Mouse (Mus musculus) liver, adult 2 months (tissue): ENCODE results near the gene Fgfr2. TPM values are rescaled to one million over a fixed set of nuclear protein-coding genes. Genes with fewer than 3 reads are reported as not detected.

ENCODE experiments used
- DNase-seq: peaks from one replicate; pipeline ENCODE4 v3.0.0-alpha.2; 2011; ENCODE audit warnings: low read depth, low spot score; ENCODE audit errors: extremely low read depth
- H3K27ac ChIP-seq: fragments of 200-500 bp; replicated peaks from 2 replicates; pipeline ENCODE4 v1.5.1; 2012; ENCODE audit warnings: low read depth, mild to moderate bottlenecking, control low read depth, inconsistent platforms, low read length; ENCODE audit not compliant: insufficient read depth
- H3K27me3 ChIP-seq: fragments of 200-500 bp; 2 replicates; pipeline ENCODE4 v1.6.1; 2012; ENCODE audit warnings: mild to moderate bottlenecking, moderate library complexity, low read length, inconsistent platforms; ENCODE audit not compliant: control insufficient read depth, insufficient read depth
- H3K36me3 ChIP-seq: fragments of 200-500 bp; 2 replicates; pipeline ENCODE4 v1.6.1; 2012; ENCODE audit warnings: low read length, inconsistent platforms; ENCODE audit not compliant: control insufficient read depth, insufficient read depth
- H3K4me1 ChIP-seq: fragments of 200-500 bp; 2 replicates; pipeline ENCODE4 v1.6.1; 2011; ENCODE audit warnings: low read length; ENCODE audit not compliant: control insufficient read depth, insufficient read depth
- H3K4me3 ChIP-seq: fragments of 200-500 bp; 2 replicates; pipeline ENCODE4 v1.5.1; 2011; ENCODE audit warnings: low read depth, mild to moderate bottlenecking, control low read depth, low read length, moderate library complexity; ENCODE audit not compliant: insufficient read depth
- H3K79me2 ChIP-seq: fragments of 200-500 bp; 2 replicates; pipeline ENCODE4 v1.6.1; 2012; ENCODE audit warnings: inconsistent platforms, mild to moderate bottlenecking, low read length, moderate library complexity; ENCODE audit not compliant: control insufficient read depth, insufficient read depth
- H3K9ac ChIP-seq: fragments of 200-500 bp; 2 replicates; pipeline ENCODE4 v1.6.1; 2012; ENCODE audit warnings: low read depth, mild to moderate bottlenecking, control low read depth, inconsistent platforms, low read length
- CTCF ChIP-seq: fragments of 200-500 bp; IDR thresholded peaks from 2 replicates; pipeline ENCODE4 v1.5.1; 2011; ENCODE audit warnings: low read depth, low read length, control low read depth
- POLR2A ChIP-seq: fragments of 200-500 bp; IDR thresholded peaks from 2 replicates; pipeline ENCODE4 v1.6.1; 2011; ENCODE audit warnings: low read length, control low read depth; ENCODE audit not compliant: insufficient read depth; ENCODE audit errors: extremely low read depth
- WGBS: fragments of 180-500 bp; shearing (Covaris S2); methylation state at CpG from one replicate; pipeline ENCODE4 v1.1.7; 2018; 5-methylcytosine and 5-hydroxymethylcytosine counted together
- polyA plus RNA-seq: library from polyadenylated mRNA; depleted of rRNA; stranded (reverse); fragments of >200 nt; gene quantifications from 2 replicates; pipeline ENCODE4 v1.2.3, GENCODE M21; 2012
- total RNA-seq: library from RNA; depleted of rRNA; stranded (reverse); fragments of >200 nt; gene quantifications from 2 replicates; pipeline ENCODE4 v1.2.3, GENCODE M21; 2014

Gene Fgfr2
- total and polyA plus RNA-seq, 2 experiments, result 16.7 to 35.2 TPM

- no peaks in the 10 kb centered on the region for H3K27me3 ChIP-seq
- no peaks in the 10 kb centered on the region for H3K79me2 ChIP-seq
- H3K4me1 ChIP-seq, result 0 out of 2 replicates have a peak, but pooled peaks cover 1% of the 10 kb centered on the region
- no peaks in the 10 kb centered on the region for H3K36me3 ChIP-seq
- no peak for DNase-seq
- no peak overlapping the region for H3K9ac ChIP-seq
- TF ChIP-seq POLR2A (no peak), CTCF (no peak)
- H3K27ac ChIP-seq, result no peak overlapping the region
- 88% methylated on average over 6 of the region's 6 CpGs for WGBS
- H3K4me3 ChIP-seq, result no peak overlapping the region
Measured at GRCm38 (mm10) chr7:130961429-130961828, 2161.7 kb downstream of the Fgfr2 start.

- no peaks in the 10 kb centered on the region for H3K27me3 ChIP-seq
- peak; percentile 61 for DNase-seq
- no peaks in the 10 kb centered on the region for H3K79me2 ChIP-seq
- H3K4me3 ChIP-seq, result no peak overlapping the region
- H3K27ac ChIP-seq, result no peak overlapping the region
- TF ChIP-seq CTCF, result no peak
- TF ChIP-seq POLR2A, result no peak
- peaks cover 1% of the 10 kb centered on the region; the same call in 1 of the 2 replicates for H3K4me1 ChIP-seq
- H3K36me3 ChIP-seq, result no peaks in the 10 kb centered on the region
- no peak overlapping the region for H3K9ac ChIP-seq
- WGBS, result 28% methylated on average over 7 of the region's 7 CpGs
Measured at GRCm38 (mm10) chr7:130959868-130960267, 2163.3 kb downstream of the Fgfr2 start.

DNA sequence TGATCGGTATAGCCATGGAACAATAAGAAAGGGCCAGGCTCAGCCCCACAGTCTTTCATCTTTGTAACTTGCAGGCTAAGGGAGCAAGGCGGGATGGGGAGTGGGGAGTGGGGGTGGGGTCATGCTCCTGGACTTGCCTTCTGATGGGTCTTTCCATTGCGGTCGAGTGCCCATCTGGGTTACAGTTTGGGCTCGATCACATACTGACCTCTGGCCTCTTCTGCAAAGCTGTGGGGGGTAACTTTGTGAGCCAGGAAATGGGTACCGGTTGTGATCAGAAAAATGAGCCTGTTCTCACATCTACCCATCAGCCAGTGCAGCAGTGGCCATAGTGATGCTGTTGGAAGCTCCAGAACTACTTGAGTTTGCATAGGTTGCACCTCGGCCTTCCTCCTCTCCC is 2164.6 kb downstream of the Fgfr2 start:
- no peak overlapping the region for H3K4me3 ChIP-seq
- H3K79me2 ChIP-seq, result no peaks in the 10 kb centered on the region
- peaks cover 4% of the 10 kb centered on the region; the same call in 1 of the 2 replicates for H3K27me3 ChIP-seq
- H3K9ac ChIP-seq, result no peak overlapping the region
- WGBS, result 86% methylated on average over 7 of the region's 7 CpGs
- no peak for TF ChIP-seq POLR2A
- TF ChIP-seq CTCF, result no peak
- no peak overlapping the region for H3K27ac ChIP-seq
- DNase-seq, result no peak
- H3K36me3 ChIP-seq, result no peaks in the 10 kb centered on the region
- peaks cover 1% of the 10 kb centered on the region; the same call in 1 of the 2 replicates for H3K4me1 ChIP-seq

DNA sequence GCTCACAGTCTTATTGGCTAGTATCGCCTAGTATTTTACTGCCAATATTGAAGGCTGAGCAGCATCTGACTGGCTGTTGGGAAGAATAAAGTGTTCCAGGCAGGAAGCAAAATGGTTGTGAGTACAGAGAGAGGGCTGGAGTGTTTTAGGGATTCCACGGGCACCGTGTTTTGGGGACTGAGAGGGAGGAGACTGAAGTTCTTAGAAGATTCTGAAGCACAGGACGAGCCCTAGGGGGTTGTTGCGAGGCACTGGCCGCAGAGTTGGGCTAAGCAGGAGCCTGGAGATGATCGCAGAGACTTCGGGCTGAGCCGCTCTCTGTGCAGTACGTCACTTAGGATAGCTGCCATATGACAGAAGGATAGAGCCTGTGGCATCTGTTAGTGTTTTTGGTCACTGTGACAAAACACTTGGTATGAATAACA is 2169.0 kb downstream of the Fgfr2 start:
- DNase-seq, result no peak
- Histone ChIP-seq H3K27me3 (peaks cover 4% of the 10 kb centered on the region; the same call in 1 of the 2 replicates), H3K4me1 (no peaks in the 10 kb centered on the region; the same call in 1 of the 2 replicates), H3K9ac (no peak overlapping the region), H3K4me3 (no peak overlapping the region), H3K79me2 (no peaks in the 10 kb centered on the region), H3K27ac (no peak overlapping the region), H3K36me3 (no peaks in the 10 kb centered on the region)
- TF ChIP-seq CTCF (no peak), POLR2A (no peak)
- WGBS, result 94% methylated on average over 10 of the region's 10 CpGs

DNA sequence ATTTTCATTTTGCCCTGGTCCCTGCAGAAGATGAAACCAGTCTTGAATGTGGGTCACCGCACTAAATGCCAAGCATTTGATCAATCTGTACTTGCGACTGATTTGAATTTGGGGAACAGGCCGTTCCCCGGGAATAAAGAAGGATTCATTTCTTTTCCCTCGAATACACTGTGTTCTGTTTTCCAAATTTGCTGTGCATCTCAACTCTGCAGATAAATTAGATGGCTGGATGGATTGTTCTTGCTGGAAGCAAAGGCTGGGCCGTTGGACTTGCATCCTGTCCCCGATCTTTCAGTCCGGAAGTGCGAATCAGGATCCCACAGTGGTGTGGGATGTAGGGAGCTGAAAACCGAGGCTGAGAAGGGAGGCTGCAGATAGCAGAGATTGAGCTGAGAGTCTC is 2169.8 kb downstream of the Fgfr2 start:
- no peak for TF ChIP-seq CTCF
- no peak for TF ChIP-seq POLR2A
- no peak overlapping the region for H3K27ac ChIP-seq
- WGBS, result 91% methylated on average over 10 of the region's 10 CpGs
- H3K79me2 ChIP-seq, result no peaks in the 10 kb centered on the region
- no peak overlapping the region for H3K9ac ChIP-seq
- H3K36me3 ChIP-seq, result no peaks in the 10 kb centered on the region
- no peak for DNase-seq
- H3K4me3 ChIP-seq, result no peak overlapping the region
- peaks cover 4% of the 10 kb centered on the region; the same call in 1 of the 2 replicates for H3K27me3 ChIP-seq
- no peaks in the 10 kb centered on the region; the same call in 1 of the 2 replicates for H3K4me1 ChIP-seq

GRCm38 (mm10) chr7:130951004-130951403 is 2172.1 kb downstream of the Fgfr2 start:
- TF ChIP-seq CTCF (no peak), POLR2A (no peak)
- Histone ChIP-seq H3K27ac (no peak overlapping the region), H3K9ac (no peak overlapping the region), H3K36me3 (no peaks in the 10 kb centered on the region), H3K4me3 (no peak overlapping the region), H3K4me1 (no peaks in the 10 kb centered on the region), H3K27me3 (peaks cover 4% of the 10 kb centered on the region; the same call in 1 of the 2 replicates), H3K79me2 (no peaks in the 10 kb centered on the region)
- WGBS, result 91% methylated on average over 5 of the region's 5 CpGs
- DNase-seq, result no peak
